Mouse (Mus musculus): ENCODE data around the gene Slc39a12. TPM values are rescaled to one million over a fixed set of nuclear protein-coding genes. Genes with fewer than 3 reads are reported as not detected.

The Slc39a12 gene
- polyA plus RNA-seq (2015; fragmentation: Nextera tagmentation; extraction: Ambion mirVana) = not detected in 2 replicates

- H3K36me3 ChIP-seq (ENCODE audit: control insufficient read depth, insufficient read depth, low read length) = no peaks in the 10 kb centered on the region
- H3K4me3 ChIP-seq (ENCODE audit: low read length) = no peak within 1 kb of the TSS
- no peak within 1 kb of the TSS for H3K4me2 ChIP-seq (ENCODE audit: low read depth, low read length)
- 33% methylated on average over 5 of the region's 5 CpGs for WGBS
- no peaks in the 10 kb centered on the region for H3K9me3 ChIP-seq (ENCODE audit: control insufficient read depth, low read length)
- no peak for ATAC-seq
- no peaks in the 10 kb centered on the region for H3K4me1 ChIP-seq (ENCODE audit: control insufficient read depth, insufficient read depth, low read length)
- no peak within 1 kb of the TSS for H3K9ac ChIP-seq (ENCODE audit: low read depth, low read length)
- no peak within 1 kb of the TSS for H3K27ac ChIP-seq (ENCODE audit: low read length)
- H3K27me3 ChIP-seq (replicated peaks; ENCODE audit: control insufficient read depth, insufficient read depth, low read length) = no peaks in the 10 kb centered on the region
These were observed at the start of gene Slc39a12 for GRCm38 (mm10) chr2:14388162-14388561. TSS of gene Slc39a12 (plus strand) at chr2:14388316.

GRCm38 (mm10) chr2:14341652-14342308, 46.3 kb upstream of the Slc39a12 start:
- peak overlapping the region; percentile 2; the same call in 1 of the 2 replicates for H3K4me2 ChIP-seq (ENCODE audit: low read depth, low read length)
- no peak overlapping the region; the same call in 1 of the 2 replicates for H3K27ac ChIP-seq (ENCODE audit: low read length)
- peak; percentile 68 for ATAC-seq

GRCm38 (mm10) chr2:14342309-14342839, 45.7 kb upstream of the Slc39a12 start:
- Histone ChIP-seq H3K4me1 (ENCODE audit: control insufficient read depth, insufficient read depth, low read length) (no peaks in the 10 kb centered on the region), H3K27ac (ENCODE audit: low read length) (no peak overlapping the region), H3K27me3 (replicated peaks; ENCODE audit: control insufficient read depth, insufficient read depth, low read length) (no peaks in the 10 kb centered on the region), H3K36me3 (ENCODE audit: control insufficient read depth, insufficient read depth, low read length) (no peaks in the 10 kb centered on the region), H3K9ac (ENCODE audit: low read depth, low read length) (no peak overlapping the region), H3K4me2 (ENCODE audit: low read depth, low read length) (no peak overlapping the region), H3K4me3 (ENCODE audit: low read length) (no peak overlapping the region), H3K9me3 (ENCODE audit: control insufficient read depth, low read length) (no peaks in the 10 kb centered on the region)
- 82% methylated on average over 8 of the region's 8 CpGs for WGBS
- no peak for ATAC-seq

More at GRCm38 (mm10) chr2:14341652-14342308, 46.3 kb upstream of the Slc39a12 start:
- H3K9ac ChIP-seq (ENCODE audit: low read depth, low read length) = no peak overlapping the region
- WGBS = 55% methylated on average over 14 of the region's 14 CpGs
- no peak overlapping the region for H3K4me3 ChIP-seq (ENCODE audit: low read length)
- H3K36me3 ChIP-seq (ENCODE audit: control insufficient read depth, insufficient read depth, low read length) = no peaks in the 10 kb centered on the region
- H3K9me3 ChIP-seq (ENCODE audit: control insufficient read depth, low read length) = no peaks in the 10 kb centered on the region
- no peaks in the 10 kb centered on the region for H3K27me3 ChIP-seq (replicated peaks; ENCODE audit: control insufficient read depth, insufficient read depth, low read length)
- no peaks in the 10 kb centered on the region for H3K4me1 ChIP-seq (ENCODE audit: control insufficient read depth, insufficient read depth, low read length)

- H3K4me3 ChIP-seq (ENCODE audit: low read length) = no peak overlapping the region
- ATAC-seq = no peak
- no peaks in the 10 kb centered on the region for H3K4me1 ChIP-seq (ENCODE audit: control insufficient read depth, insufficient read depth, low read length)
- no peak overlapping the region for H3K27ac ChIP-seq (ENCODE audit: low read length)
- no peak overlapping the region for H3K4me2 ChIP-seq (ENCODE audit: low read depth, low read length)
- H3K36me3 ChIP-seq (ENCODE audit: control insufficient read depth, insufficient read depth, low read length) = no peaks in the 10 kb centered on the region
- WGBS = 33% methylated on average over 1 of the region's 1 CpGs
- no peaks in the 10 kb centered on the region for H3K27me3 ChIP-seq (replicated peaks; ENCODE audit: control insufficient read depth, insufficient read depth, low read length)
- H3K9me3 ChIP-seq (ENCODE audit: control insufficient read depth, low read length) = no peaks in the 10 kb centered on the region
- H3K9ac ChIP-seq (ENCODE audit: low read depth, low read length) = no peak overlapping the region
These were observed 740 bp downstream of the Slc39a12 start for GRCm38 (mm10) chr2:14388856-14389255.

GRCm38 (mm10) chr2:14390900-14391299, 2.8 kb downstream of the Slc39a12 start:
- H3K27me3 ChIP-seq (replicated peaks; ENCODE audit: control insufficient read depth, insufficient read depth, low read length) = no peaks in the 10 kb centered on the region
- no peak overlapping the region for H3K4me3 ChIP-seq (ENCODE audit: low read length)
- H3K4me2 ChIP-seq (ENCODE audit: low read depth, low read length) = no peak overlapping the region
- no peak overlapping the region for H3K27ac ChIP-seq (ENCODE audit: low read length)
- 67% methylated on average over 1 of the region's 1 CpGs for WGBS
- H3K9ac ChIP-seq (ENCODE audit: low read depth, low read length) = no peak overlapping the region
- no peaks in the 10 kb centered on the region for H3K9me3 ChIP-seq (ENCODE audit: control insufficient read depth, low read length)
- no peak for ATAC-seq
- no peaks in the 10 kb centered on the region for H3K36me3 ChIP-seq (ENCODE audit: control insufficient read depth, insufficient read depth, low read length)
- no peaks in the 10 kb centered on the region for H3K4me1 ChIP-seq (ENCODE audit: control insufficient read depth, insufficient read depth, low read length)

GRCm38 (mm10) chr2:14403000-14403399, 14.9 kb downstream of the Slc39a12 start:
- no peak overlapping the region for H3K4me3 ChIP-seq (ENCODE audit: low read length)
- H3K9ac ChIP-seq (ENCODE audit: low read depth, low read length) = no peak overlapping the region

GRCm38 (mm10) chr2:14428987-14429386, 40.9 kb downstream of the Slc39a12 start:
- WGBS = 79% methylated on average over 2 of the region's 2 CpGs
- no peaks in the 10 kb centered on the region for H3K27me3 ChIP-seq (replicated peaks; ENCODE audit: control insufficient read depth, insufficient read depth, low read length)
- no peak for ATAC-seq

More at GRCm38 (mm10) chr2:14403000-14403399, 14.9 kb downstream of the Slc39a12 start:
- Histone ChIP-seq H3K4me1 (ENCODE audit: control insufficient read depth, insufficient read depth, low read length) (no peaks in the 10 kb centered on the region), H3K36me3 (ENCODE audit: control insufficient read depth, insufficient read depth, low read length) (no peaks in the 10 kb centered on the region), H3K9me3 (ENCODE audit: control insufficient read depth, low read length) (no peaks in the 10 kb centered on the region), H3K27ac (ENCODE audit: low read length) (no peak overlapping the region), H3K27me3 (replicated peaks; ENCODE audit: control insufficient read depth, insufficient read depth, low read length) (no peaks in the 10 kb centered on the region), H3K4me2 (ENCODE audit: low read depth, low read length) (no peak overlapping the region)
- no peak for ATAC-seq

GRCm38 (mm10) chr2:14447322-14447721, 59.2 kb downstream of the Slc39a12 start:
- no peak overlapping the region for H3K4me2 ChIP-seq (ENCODE audit: low read depth, low read length)
- no peak for ATAC-seq
- no peaks in the 10 kb centered on the region for H3K36me3 ChIP-seq (ENCODE audit: control insufficient read depth, insufficient read depth, low read length)
- H3K4me1 ChIP-seq (ENCODE audit: control insufficient read depth, insufficient read depth, low read length) = no peaks in the 10 kb centered on the region
- H3K9ac ChIP-seq (ENCODE audit: low read depth, low read length) = no peak overlapping the region
- no peaks in the 10 kb centered on the region for H3K27me3 ChIP-seq (replicated peaks; ENCODE audit: control insufficient read depth, insufficient read depth, low read length)
- H3K9me3 ChIP-seq (ENCODE audit: control insufficient read depth, low read length) = no peaks in the 10 kb centered on the region
- WGBS = 79% methylated on average over 1 of the region's 1 CpGs
- no peak overlapping the region for H3K4me3 ChIP-seq (ENCODE audit: low read length)
- H3K27ac ChIP-seq (ENCODE audit: low read length) = no peak overlapping the region

More at GRCm38 (mm10) chr2:14428987-14429386, 40.9 kb downstream of the Slc39a12 start:
- no peak overlapping the region for H3K4me2 ChIP-seq (ENCODE audit: low read depth, low read length)
- no peaks in the 10 kb centered on the region for H3K36me3 ChIP-seq (ENCODE audit: control insufficient read depth, insufficient read depth, low read length)
- no peaks in the 10 kb centered on the region for H3K4me1 ChIP-seq (ENCODE audit: control insufficient read depth, insufficient read depth, low read length)
- H3K4me3 ChIP-seq (ENCODE audit: low read length) = no peak overlapping the region
- no peak overlapping the region for H3K27ac ChIP-seq (ENCODE audit: low read length)
- H3K9me3 ChIP-seq (ENCODE audit: control insufficient read depth, low read length) = no peaks in the 10 kb centered on the region
- no peak overlapping the region for H3K9ac ChIP-seq (ENCODE audit: low read depth, low read length)

GRCm38 (mm10) chr2:14450866-14451265, 62.8 kb downstream of the Slc39a12 start:
- Histone ChIP-seq H3K36me3 (ENCODE audit: control insufficient read depth, insufficient read depth, low read length) (no peaks in the 10 kb centered on the region), H3K4me2 (ENCODE audit: low read depth, low read length) (no peak overlapping the region), H3K4me1 (ENCODE audit: control insufficient read depth, insufficient read depth, low read length) (no peaks in the 10 kb centered on the region), H3K27me3 (replicated peaks; ENCODE audit: control insufficient read depth, insufficient read depth, low read length) (no peaks in the 10 kb centered on the region), H3K27ac (ENCODE audit: low read length) (no peak overlapping the region), H3K4me3 (ENCODE audit: low read length) (no peak overlapping the region), H3K9me3 (ENCODE audit: control insufficient read depth, low read length) (no peaks in the 10 kb centered on the region), H3K9ac (ENCODE audit: low read depth, low read length) (no peak overlapping the region)
- no peak for ATAC-seq

Data from intestine, embryonic 16.5 days (tissue).